Mouse (Mus musculus) heart, adult 2 months (tissue): ENCODE measurements around the gene Magi2.

Source experiments
- CTCF ChIP-seq: fragments of 200-600 bp; IDR thresholded peaks from 2 replicates; pipeline ENCODE4 v1.8.1; 2022; ENCODE audit warnings: antibody characterized with exemption, mild to moderate bottlenecking, moderate library complexity
- EP300 ChIP-seq: fragments of 200-500 bp; IDR thresholded peaks from 2 replicates; pipeline ENCODE4 v1.6.1; 2011; ENCODE audit warnings: low read depth, low read length, control low read depth; ENCODE audit not compliant: insufficient read depth
- POLR2A ChIP-seq: fragments of 200-500 bp; IDR thresholded peaks from 2 replicates; pipeline ENCODE4 v1.6.1; 2011; ENCODE audit warnings: mild to moderate bottlenecking, low read depth, low read length, control low read depth; ENCODE audit not compliant: insufficient read depth

GRCm38 (mm10) chr5:20231908-20232307 is 1005.1 kb downstream of the Magi2 start:
- TF ChIP-seq CTCF = no peak
- no peak for TF ChIP-seq POLR2A
- TF ChIP-seq EP300 = no peak
